Mouse (Mus musculus) cortical plate, adult 2 months (tissue): Measurements from ENCODE around the gene Ano10.

ENCODE experiments used
- CTCF ChIP-seq: fragments of 200-500 bp; IDR thresholded peaks from 2 replicates; pipeline ENCODE4 v1.5.1; 2011; ENCODE audit warnings: mild to moderate bottlenecking, control low read depth, low read length; ENCODE audit not compliant: insufficient read depth; ENCODE audit errors: extremely low read depth
- POLR2A ChIP-seq: fragments of 200-500 bp; IDR thresholded peaks from 2 replicates; pipeline ENCODE4 v1.6.1; 2011; ENCODE audit warnings: mild to moderate bottlenecking, low read length, control low read depth; ENCODE audit not compliant: insufficient read depth; ENCODE audit errors: extremely low read depth

DNA sequence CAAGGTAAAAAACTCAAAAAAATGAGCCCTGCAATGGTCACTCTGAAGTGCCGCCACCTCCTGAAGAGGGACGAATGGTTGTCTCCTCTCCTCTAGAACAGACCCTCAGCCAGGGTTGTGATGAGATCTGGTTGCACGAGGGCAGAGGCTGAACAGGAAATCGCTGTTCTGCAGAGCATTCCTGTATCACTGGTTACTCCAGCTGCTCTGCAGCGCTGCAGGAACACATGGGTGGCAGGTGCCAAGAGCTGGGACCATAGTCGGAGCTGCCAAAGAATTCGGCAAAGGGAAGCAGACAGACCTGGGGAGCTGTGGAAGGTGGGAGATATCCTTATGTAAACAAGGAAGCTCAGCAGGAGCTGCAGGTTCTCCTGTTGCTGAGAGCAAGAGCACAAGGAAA lies 51.4 kb downstream of the Ano10 start:
- TF ChIP-seq POLR2A (no peak), CTCF (no peak)
